Mouse (Mus musculus) forebrain, postnatal 0 days (tissue): ENCODE results near the gene 6430628N08Rik. TPM values are rescaled to one million over a fixed set of nuclear protein-coding genes. Genes with fewer than 3 reads are reported as not detected.
A peak's percentile ranks its signal among the peaks of the same experiment; 100 is the strongest.

ENCODE experiments used
- ATAC-seq: fragments of 200-750 bp; cut with Nextera tagmentation; 2 replicates; pipeline ENCODE4 v1.8.0; 2017; ENCODE audit warnings: mild to moderate bottlenecking, moderate library complexity
- DNase-seq: peaks from one replicate; pipeline ENCODE4 v3.0.0-alpha.2; 2015
- H3K27ac ChIP-seq: fragments of 300-500 bp; sonication (generic); 2 replicates; pipeline ENCODE4 v1.5.1; 2014; ENCODE audit warnings: low read depth, mild to moderate bottlenecking, antibody characterized with exemption, low read length, moderate library complexity, mixed read lengths
- H3K27me3 ChIP-seq: fragments of 300-500 bp; sonication (generic); 2 replicates; pipeline ENCODE4 v1.6.1; 2014; ENCODE audit warnings: mild to moderate bottlenecking, low read length, mixed read lengths; ENCODE audit not compliant: insufficient read depth
- H3K36me3 ChIP-seq: fragments of 300-500 bp; sonication (generic); 2 replicates; pipeline ENCODE4 v1.6.1; 2014; ENCODE audit warnings: mild to moderate bottlenecking, moderate library complexity; ENCODE audit not compliant: insufficient read depth
- H3K4me1 ChIP-seq: fragments of 300-500 bp; sonication (generic); 2 replicates; pipeline ENCODE4 v1.6.1; 2014; ENCODE audit warnings: antibody characterized with exemption; ENCODE audit not compliant: insufficient read depth
- H3K4me2 ChIP-seq: fragments of 300-500 bp; sonication (generic); 2 replicates; pipeline ENCODE4 v1.6.1; 2014; ENCODE audit warnings: low read depth, mild to moderate bottlenecking, moderate library complexity
- H3K4me3 ChIP-seq: fragments of 300-500 bp; sonication (generic); 2 replicates; pipeline ENCODE4 v1.5.1; 2014; ENCODE audit warnings: low read depth, low read length, mixed read lengths
- H3K9ac ChIP-seq: fragments of 300-500 bp; sonication (generic); 2 replicates; pipeline ENCODE4 v1.6.1; 2014; ENCODE audit warnings: mild to moderate bottlenecking
- H3K9me3 ChIP-seq: fragments of 300-500 bp; sonication (generic); 2 replicates; pipeline ENCODE4 v1.6.1; 2016; ENCODE audit warnings: low read length
- CTCF ChIP-seq: sonication (generic); IDR thresholded peaks from 2 replicates; pipeline ENCODE4 v1.5.1; 2016; ENCODE audit warnings: antibody characterized with exemption, control low read depth, low read depth
- WGBS: fragments of 180-500 bp; shearing (Covaris S2); extraction: QIAGEN DNeasy Blood & Tissue Kit; methylation state at CpG from one replicate; pipeline ENCODE4 v1.1.7; 2014; 5-methylcytosine and 5-hydroxymethylcytosine counted together
- polyA plus RNA-seq: library from polyadenylated mRNA; unstranded; fragments of >200 nt; fragmentation: Nextera tagmentation; extraction: Ambion mirVana; gene quantifications from 2 replicates; pipeline ENCODE4 v1.2.1, GENCODE M21; 2015
- total RNA-seq: library from RNA; depleted of rRNA; stranded (reverse); fragments of >200 nt; gene quantifications from 2 replicates; pipeline ENCODE4 v1.2.3, GENCODE M21; 2014

The 6430628N08Rik gene
- total and polyA plus RNA-seq, 2 experiments from 2014 or later = 0.62 to 1.4 TPM

DNA sequence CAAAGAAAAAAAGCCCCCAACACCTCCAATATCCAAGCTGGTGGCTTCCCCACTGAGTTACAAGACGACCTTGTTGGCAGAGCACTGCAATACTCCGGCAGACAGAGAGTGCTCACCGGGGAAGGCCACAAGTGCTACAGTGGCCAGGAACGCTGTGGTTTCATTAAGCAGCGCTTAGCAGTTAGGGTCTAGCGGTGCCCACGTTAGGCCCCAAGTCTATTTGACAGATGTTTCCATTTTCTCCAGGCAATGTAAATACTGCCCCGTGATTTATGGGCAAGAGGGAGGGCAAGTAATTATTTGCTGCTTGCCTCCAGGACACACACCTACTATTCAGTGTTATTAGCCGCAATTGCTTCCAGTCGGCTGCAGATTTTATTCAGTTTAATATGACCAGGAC, 26.6 kb upstream of the 6430628N08Rik start:
- Histone ChIP-seq H3K4me1 (no peaks in the 10 kb centered on the region), H3K4me3 (no peak overlapping the region), H3K27me3 (no peaks in the 10 kb centered on the region), H3K4me2 (no peak overlapping the region), H3K9ac (no peak overlapping the region), H3K9me3 (no peaks in the 10 kb centered on the region), H3K36me3 (peaks cover 7% of the 10 kb centered on the region; the same call in 1 of the 2 replicates), H3K27ac (no peak overlapping the region)
- 49% methylated on average over 10 of the region's 10 CpGs for WGBS
- DNase-seq = no peak
- no peak for ATAC-seq
- TF ChIP-seq CTCF = no peak

DNA sequence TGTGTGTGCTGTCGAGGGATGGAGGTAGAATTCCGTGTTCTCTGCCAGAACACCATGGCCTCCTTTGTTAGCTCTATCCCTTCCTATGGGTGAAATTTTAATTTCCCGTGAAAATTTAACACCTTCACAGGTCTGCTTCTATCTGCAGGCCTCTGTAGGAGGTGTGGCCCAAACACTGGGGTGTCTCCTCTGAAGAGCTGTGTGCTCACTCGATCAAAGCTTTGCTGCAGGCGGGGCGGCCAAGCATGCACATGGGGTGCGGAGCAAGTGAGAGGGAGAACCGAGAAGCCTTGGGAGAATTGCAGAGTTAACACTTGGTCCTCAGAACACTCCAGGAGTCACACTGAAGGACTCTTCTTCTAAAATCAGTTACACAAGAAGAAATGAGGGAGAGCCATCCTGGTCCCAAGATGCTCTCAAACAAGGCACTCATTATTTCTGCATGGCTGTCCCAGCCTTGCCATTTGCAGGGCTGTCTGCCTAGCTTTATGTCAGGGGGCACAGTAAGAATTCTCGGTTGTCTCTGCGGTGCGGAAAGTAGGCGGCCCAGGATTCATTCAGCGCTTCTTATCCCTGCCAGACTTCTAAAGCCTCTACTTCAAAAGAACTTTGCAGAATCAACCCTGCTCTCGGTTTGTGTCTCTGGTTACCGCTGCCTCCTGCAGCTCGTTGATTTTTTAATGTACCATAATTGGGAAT, 20.8 kb upstream of the 6430628N08Rik start:
- peak; percentile 51 for ATAC-seq
- no peak overlapping the region for H3K9ac ChIP-seq
- H3K9me3 ChIP-seq = no peaks in the 10 kb centered on the region
- H3K27ac ChIP-seq = no peak overlapping the region
- H3K4me1 ChIP-seq = no peaks in the 10 kb centered on the region
- H3K4me3 ChIP-seq = no peak overlapping the region
- H3K4me2 ChIP-seq = no peak overlapping the region
- DNase-seq = no peak
- 21% methylated on average over 16 of the region's 16 CpGs for WGBS
- peaks cover 14% of the 10 kb centered on the region; the same call in 1 of the 2 replicates for H3K36me3 ChIP-seq
- no peaks in the 10 kb centered on the region for H3K27me3 ChIP-seq
- TF ChIP-seq CTCF = no peak

GRCm38 (mm10) chr4:115873231-115873630, 17.2 kb upstream of the 6430628N08Rik start:
- H3K27ac ChIP-seq = no peak overlapping the region
- H3K4me2 ChIP-seq = no peak overlapping the region
- H3K4me3 ChIP-seq = no peak overlapping the region
- H3K36me3 ChIP-seq = peaks cover 15% of the 10 kb centered on the region
- no peaks in the 10 kb centered on the region for H3K9me3 ChIP-seq
- H3K9ac ChIP-seq = no peak overlapping the region
- no peak for DNase-seq
- WGBS = 77% methylated on average over 3 of the region's 3 CpGs
- no peak for ATAC-seq
- no peak for TF ChIP-seq CTCF
- H3K27me3 ChIP-seq = no peaks in the 10 kb centered on the region
- peaks cover 6% of the 10 kb centered on the region; the same call in 1 of the 2 replicates for H3K4me1 ChIP-seq

GRCm38 (mm10) chr4:115878216-115878678, 12.2 kb upstream of the 6430628N08Rik start:
- 5% methylated on average over 11 of the region's 11 CpGs for WGBS
- Histone ChIP-seq H3K4me2 (no peak overlapping the region), H3K27me3 (no peaks in the 10 kb centered on the region), H3K4me1 (peaks cover 16% of the 10 kb centered on the region), H3K4me3 (no peak overlapping the region), H3K36me3 (peaks cover 10% of the 10 kb centered on the region), H3K9ac (0 out of 2 replicates have a peak overlapping the region, but pooled peaks have one; percentile 10), H3K9me3 (no peaks in the 10 kb centered on the region), H3K27ac (no peak overlapping the region)
- DNase-seq = no peak
- TF ChIP-seq CTCF = no peak
- peak; percentile 19; the same call in 1 of the 2 replicates for ATAC-seq

- TF ChIP-seq CTCF = no peak
- no peak overlapping the region for H3K27ac ChIP-seq
- H3K27me3 ChIP-seq = no peaks in the 10 kb centered on the region
- 34% methylated on average over 9 of the region's 9 CpGs for WGBS
- H3K9ac ChIP-seq = no peak overlapping the region
- no peaks in the 10 kb centered on the region for H3K9me3 ChIP-seq
- no peak for DNase-seq
- peaks cover 9% of the 10 kb centered on the region for H3K36me3 ChIP-seq
- 0 out of 2 replicates have a peak, but pooled peaks have one; percentile 8 for ATAC-seq
- H3K4me3 ChIP-seq = no peak overlapping the region
- peaks cover 16% of the 10 kb centered on the region for H3K4me1 ChIP-seq
- no peak overlapping the region for H3K4me2 ChIP-seq
Measured at GRCm38 (mm10) chr4:115878828-115879227, 11.6 kb upstream of the 6430628N08Rik start.

- Histone ChIP-seq H3K4me3 (no peak overlapping the region), H3K9me3 (no peaks in the 10 kb centered on the region), H3K9ac (no peak overlapping the region), H3K27me3 (no peaks in the 10 kb centered on the region), H3K4me1 (peaks cover 16% of the 10 kb centered on the region), H3K4me2 (no peak overlapping the region), H3K36me3 (no peaks in the 10 kb centered on the region), H3K27ac (no peak overlapping the region)
- ATAC-seq (peak; percentile 73), DNase-seq (peak; percentile 75)
- 0% methylated on average over 1 of the region's 1 CpGs for WGBS
- no peak for TF ChIP-seq CTCF
Measured at GRCm38 (mm10) chr4:115881183-115881582, 9.3 kb upstream of the 6430628N08Rik start.

DNA sequence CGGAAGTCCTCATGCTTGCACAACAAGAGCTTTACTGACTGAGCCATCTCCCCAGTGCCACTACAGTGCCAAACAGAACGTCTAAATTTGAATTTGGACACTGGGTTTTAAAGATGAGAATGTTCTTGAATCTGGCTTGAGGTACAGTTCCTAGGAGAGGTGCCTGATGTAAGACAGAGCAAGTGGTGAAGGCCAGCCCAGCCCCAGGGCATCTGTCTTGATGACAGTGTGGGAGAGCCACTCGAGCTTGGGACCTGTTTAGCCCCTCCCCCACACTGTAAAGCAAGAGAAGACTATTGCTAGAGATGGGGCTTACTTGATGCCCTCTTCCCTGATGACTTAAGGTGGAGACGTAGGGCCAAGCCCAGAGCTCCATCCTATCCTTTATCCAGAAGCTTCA, 8.3 kb upstream of the 6430628N08Rik start:
- DNase-seq (no peak), ATAC-seq (no peak)
- H3K36me3 ChIP-seq = no peaks in the 10 kb centered on the region
- H3K9me3 ChIP-seq = no peaks in the 10 kb centered on the region
- no peak overlapping the region for H3K27ac ChIP-seq
- peaks cover 16% of the 10 kb centered on the region for H3K4me1 ChIP-seq
- no peak for TF ChIP-seq CTCF
- no peak overlapping the region for H3K4me2 ChIP-seq
- 67% methylated on average over 4 of the region's 4 CpGs for WGBS
- H3K4me3 ChIP-seq = no peak overlapping the region
- H3K9ac ChIP-seq = no peak overlapping the region
- no peaks in the 10 kb centered on the region for H3K27me3 ChIP-seq
